9 mouse cellular contexts compared by ENCODE assay signal in genomic region chr6:121635878-121636371, GRCm38 (mm10). TPM values are rescaled to one million over a fixed set of nuclear protein-coding genes. Genes with fewer than 3 reads are reported as not detected.
DNase-seq lines count a peak whose midpoint lies in the region; ATAC-seq and TF ChIP-seq lines count a peak whose summit lies in the region.
"Had no signal": no experiment of that assay in that cellular context is flagged by ENCODE, and none has a peak within 500 bp of the region (broad histone marks: within the 10 kb centered on the region; RNA-seq: fewer than 3 reads in every experiment).

No protein-coding gene starts in this region.

- WGBS in heart, embryonic 13.5 days: 9% methylated on average over 12 of the region's 12 CpGs
- 11% methylated on average over 12 of the region's 12 CpGs for WGBS in hindbrain, embryonic 11.5 days
- 2% methylated on average over 12 of the region's 12 CpGs for WGBS in midbrain, postnatal 0 days

- ATAC-seq in heart, embryonic 13.5 days (ENCODE audit: extremely low read depth, insufficient number of reproducible peaks, low FRiP score, low TSS enrichment): no peak
- 0 out of 2 replicates have a peak, but pooled peaks have one; percentile 54 for ATAC-seq in hindbrain, embryonic 11.5 days (ENCODE audit: low FRiP score)
- 0 out of 2 replicates have a peak, but pooled peaks have one; percentile 54 for ATAC-seq in midbrain, postnatal 0 days (ENCODE audit: low FRiP score)
- ATAC-seq in megakaryocyte-erythroid progenitor cell, adult 5-6 weeks (replicated peaks; ENCODE audit: low FRiP score, low TSS enrichment, poor library complexity, severe bottlenecking): no peak

- no peaks in the 10 kb centered on the region for H3K9me3 ChIP-seq in heart, embryonic 13.5 days
- H3K9me3 ChIP-seq in hindbrain, embryonic 11.5 days (ENCODE audit: control insufficient read depth, low read length): no peaks in the 10 kb centered on the region
- H3K9me3 ChIP-seq in midbrain, postnatal 0 days (ENCODE audit: low read length): no peaks in the 10 kb centered on the region

- intact Hi-C loops in heart, postnatal 36 days (cut with DNase I): no loop called here
- intact Hi-C loops in left cerebral cortex, postnatal 10 days (cut with DNase I): no loop called here

- 0 out of 2 replicates have a peak, but pooled peaks cover 5% of the 10 kb centered on the region for H3K4me1 ChIP-seq in heart, embryonic 13.5 days
- H3K4me1 ChIP-seq in hindbrain, embryonic 11.5 days (replicated peaks; ENCODE audit: control insufficient read depth, insufficient read depth, low read length): no peaks in the 10 kb centered on the region
- no peaks in the 10 kb centered on the region for H3K4me1 ChIP-seq in midbrain, postnatal 0 days (ENCODE audit: insufficient read depth, low read length)

- peaks cover 8% of the 10 kb centered on the region for H3K27me3 ChIP-seq in heart, embryonic 13.5 days (replicated peaks)
- H3K27me3 ChIP-seq in hindbrain, embryonic 11.5 days (ENCODE audit: control insufficient read depth, insufficient read depth, low read length): no peaks in the 10 kb centered on the region
- no peaks in the 10 kb centered on the region for H3K27me3 ChIP-seq in midbrain, postnatal 0 days (ENCODE audit: insufficient read depth, low read length)

- peak overlapping the region; percentile 35 for H3K4me3 ChIP-seq in heart, embryonic 13.5 days
- H3K4me3 ChIP-seq in hindbrain, embryonic 11.5 days (ENCODE audit: low read depth, low read length): peak overlapping the region; percentile 16; the same call in 1 of the 2 replicates
- peak overlapping the region; percentile 24; the same call in 1 of the 2 replicates for H3K4me3 ChIP-seq in midbrain, postnatal 0 days (ENCODE audit: low read depth, low read length)

- TF ChIP-seq CTCF in midbrain, postnatal 0 days (IDR thresholded peaks at IDR 0.05): no peak

- peak overlapping the region; percentile 69 for H3K9ac ChIP-seq in heart, embryonic 13.5 days
- H3K9ac ChIP-seq in hindbrain, embryonic 11.5 days (ENCODE audit: low read depth, low read length): no peak overlapping the region
- peak overlapping the region; percentile 37; the same call in 1 of the 2 replicates for H3K9ac ChIP-seq in midbrain, postnatal 0 days (replicated peaks; ENCODE audit: low read length, poor library complexity, severe bottlenecking)

- no peak overlapping the region for H3K27ac ChIP-seq in heart, embryonic 13.5 days (replicated peaks)
- H3K27ac ChIP-seq in hindbrain, embryonic 11.5 days (ENCODE audit: low read depth, low read length): no peak overlapping the region
- no peak overlapping the region for H3K27ac ChIP-seq in midbrain, postnatal 0 days (ENCODE audit: low read depth, low read length)

- no peaks in the 10 kb centered on the region for H3K36me3 ChIP-seq in heart, embryonic 13.5 days
- no peaks in the 10 kb centered on the region for H3K36me3 ChIP-seq in hindbrain, embryonic 11.5 days (ENCODE audit: control insufficient read depth, insufficient read depth, low read length)
- no peaks in the 10 kb centered on the region for H3K36me3 ChIP-seq in midbrain, postnatal 0 days (ENCODE audit: insufficient read depth, low read length)

- no peak for DNase-seq in heart, postnatal 36 days
- peak; percentile 20 to 24 for DNase-seq in adrenal gland, postnatal 36 days
- peak; percentile 45 for DNase-seq in hindbrain, embryonic 11.5 days (ENCODE audit: low spot score)
- peak; percentile 16 to 25 for DNase-seq in left cerebral cortex, postnatal 10 days (ENCODE audit: extremely low spot score in 1 of 2, low spot score in 2 of 2)
- peak; percentile 22 for DNase-seq in midbrain, postnatal 0 days (ENCODE audit: low spot score)
- no peak for DNase-seq in spleen, postnatal 4 days (ENCODE audit: low spot score in 2 of 2)

- H3K4me2 ChIP-seq in heart, embryonic 13.5 days: peak overlapping the region; percentile 62
- peak overlapping the region; percentile 24 for H3K4me2 ChIP-seq in hindbrain, embryonic 11.5 days (replicated peaks; ENCODE audit: low read depth, low read length)
- H3K4me2 ChIP-seq in midbrain, postnatal 0 days (ENCODE audit: low read depth, low read length, poor library complexity, severe bottlenecking): peak overlapping the region; percentile 46

RNA-seq across cellular contexts. Expression of gene A2m, which starts 0.7 kb away (rescaled TPM):
- polyA plus RNA-seq in heart, embryonic 13.5 days (2015; fragmentation: Nextera tagmentation; extraction: Ambion mirVana): 1.2 and 1.4 TPM in 2 replicates
- total RNA-seq in heart, postnatal 36 days (2021): under 1 TPM; 0.87 to 0.89 TPM
- total RNA-seq in adrenal gland, postnatal 36 days (2021): 10 to 100 TPM in 1 of 2 experiments, 1 to 10 TPM in 1; 1.5 to 17.3 TPM
- 2.9 and 4.0 TPM in 2 replicates for polyA plus RNA-seq in hindbrain, embryonic 11.5 days (2014; fragmentation: Nextera tagmentation; extraction: Ambion mirVana)
- 1 to 10 TPM; 3.0 to 3.2 TPM for total RNA-seq in left cerebral cortex, postnatal 10 days (2021)
- total RNA-seq in midbrain, postnatal 0 days (2014; rRNA removed): 19.0 and 25.0 TPM in 2 replicates
- polyA plus RNA-seq in midbrain, postnatal 0 days (2015; fragmentation: Nextera tagmentation; extraction: Ambion mirVana): 15.6 and 19.5 TPM in 2 replicates
- total RNA-seq in megakaryocyte-erythroid progenitor cell, adult 5-6 weeks (2014; fragmentation: Nextera tagmentation): not detected in 2 replicates
- not detected in 2 replicates for total RNA-seq in megakaryocyte-erythroid progenitor cell, adult 5-6 weeks (2017)
- total RNA-seq: hematopoietic stem cell, adult 5-6 weeks had no signal

Comparison
In these comparisons a context has a peak if more than half of its experiments do, and no peak if none do; other contexts are left out.
1. ATAC-seq: peak in hindbrain, embryonic 11.5 days (single experiment) and midbrain, postnatal 0 days (single experiment); none in heart, embryonic 13.5 days (single experiment) and megakaryocyte-erythroid progenitor cell, adult 5-6 weeks (single experiment).
2. DNase-seq: peak in adrenal gland, postnatal 36 days (2 of 2), hindbrain, embryonic 11.5 days (single experiment), left cerebral cortex, postnatal 10 days (2 of 2) and midbrain, postnatal 0 days (single experiment); none in heart, postnatal 36 days (0 of 2) and spleen, postnatal 4 days (0 of 2).
3. Peak in every context shown above with its lines, with median percentiles within 50 percentile points of each other: H3K4me2 ChIP-seq and H3K4me3 ChIP-seq.